Mouse (Mus musculus) lung, embryonic 15.5 days (tissue): ENCODE results near the gene Add2. TPM values are rescaled to one million over a fixed set of nuclear protein-coding genes. Genes with fewer than 3 reads are reported as not detected.

Experiments
- ATAC-seq: fragments of 200-750 bp; cut with Nextera tagmentation; 2 replicates; pipeline ENCODE4 v1.8.0; 2017; ENCODE audit warnings: moderate number of reproducible peaks, borderline replicate concordance; ENCODE audit not compliant: low FRiP score, low TSS enrichment; ENCODE audit errors: extremely low read depth
- H3K27ac ChIP-seq: fragments of 300-500 bp; sonication (generic); 2 replicates; pipeline ENCODE4 v1.5.1; 2015; ENCODE audit warnings: moderate library complexity, mild to moderate bottlenecking, inconsistent platforms
- H3K27me3 ChIP-seq: fragments of 300-500 bp; sonication (generic); 2 replicates; pipeline ENCODE4 v1.6.1; 2015; ENCODE audit warnings: inconsistent platforms
- H3K36me3 ChIP-seq: fragments of 300-500 bp; sonication (generic); 2 replicates; pipeline ENCODE4 v1.6.1; 2015; ENCODE audit warnings: inconsistent platforms
- H3K4me1 ChIP-seq: fragments of 300-500 bp; sonication (generic); 2 replicates; pipeline ENCODE4 v1.6.1; 2015; ENCODE audit warnings: inconsistent platforms
- H3K4me2 ChIP-seq: fragments of 300-500 bp; sonication (generic); 2 replicates; pipeline ENCODE4 v1.6.1; 2015; ENCODE audit warnings: inconsistent platforms, mild to moderate bottlenecking, moderate library complexity
- H3K4me3 ChIP-seq: fragments of 300-500 bp; sonication (generic); 2 replicates; pipeline ENCODE4 v1.5.1; 2015; ENCODE audit warnings: mild to moderate bottlenecking, inconsistent platforms
- H3K9ac ChIP-seq: fragments of 300-500 bp; sonication (generic); 2 replicates; pipeline ENCODE4 v1.6.1; 2015; ENCODE audit warnings: inconsistent platforms
- H3K9me3 ChIP-seq: fragments of 300-500 bp; sonication (generic); 2 replicates; pipeline ENCODE4 v1.6.1; 2016; ENCODE audit warnings: inconsistent platforms
- WGBS: fragments of 180-500 bp; shearing (Covaris S2); methylation state at CpG from one replicate; pipeline ENCODE4 v1.1.7; 2015; 5-methylcytosine and 5-hydroxymethylcytosine counted together
- polyA plus RNA-seq: library from polyadenylated mRNA; unstranded; fragments of >200 nt; fragmentation: Nextera tagmentation; extraction: Ambion mirVana; gene quantifications from 2 replicates; pipeline ENCODE4 v1.2.1, GENCODE M21; 2015

Add2 gene
- polyA plus RNA-seq, 1 experiment from 2014 or later: 3.5 TPM

- peaks cover 11% of the 10 kb centered on the region for H3K4me1 ChIP-seq
- 0 out of 2 replicates have a peak overlapping the region, but pooled peaks have one; percentile 29 for H3K27ac ChIP-seq
- H3K4me3 ChIP-seq: no peak overlapping the region
- WGBS: 26% methylated on average over 4 of the region's 4 CpGs
- H3K27me3 ChIP-seq: no peaks in the 10 kb centered on the region
- H3K9me3 ChIP-seq: no peaks in the 10 kb centered on the region
- no peak for ATAC-seq
- H3K36me3 ChIP-seq: no peaks in the 10 kb centered on the region
- no peak overlapping the region for H3K4me2 ChIP-seq
- H3K9ac ChIP-seq: no peak overlapping the region
Observed at GRCm38 (mm10) chr6:86019415-86020237, 8.9 kb upstream of the Add2 start.

- no peak overlapping the region for H3K27ac ChIP-seq
- H3K4me3 ChIP-seq: no peak overlapping the region
- no peak overlapping the region for H3K9ac ChIP-seq
- H3K27me3 ChIP-seq: no peaks in the 10 kb centered on the region
- no peak for ATAC-seq
- 34% methylated on average over 3 of the region's 3 CpGs for WGBS
- H3K4me2 ChIP-seq: no peak overlapping the region
- peaks cover 11% of the 10 kb centered on the region for H3K4me1 ChIP-seq
- no peaks in the 10 kb centered on the region for H3K9me3 ChIP-seq
- no peaks in the 10 kb centered on the region for H3K36me3 ChIP-seq
Observed at GRCm38 (mm10) chr6:86020948-86021347, 7.5 kb upstream of the Add2 start.

DNA sequence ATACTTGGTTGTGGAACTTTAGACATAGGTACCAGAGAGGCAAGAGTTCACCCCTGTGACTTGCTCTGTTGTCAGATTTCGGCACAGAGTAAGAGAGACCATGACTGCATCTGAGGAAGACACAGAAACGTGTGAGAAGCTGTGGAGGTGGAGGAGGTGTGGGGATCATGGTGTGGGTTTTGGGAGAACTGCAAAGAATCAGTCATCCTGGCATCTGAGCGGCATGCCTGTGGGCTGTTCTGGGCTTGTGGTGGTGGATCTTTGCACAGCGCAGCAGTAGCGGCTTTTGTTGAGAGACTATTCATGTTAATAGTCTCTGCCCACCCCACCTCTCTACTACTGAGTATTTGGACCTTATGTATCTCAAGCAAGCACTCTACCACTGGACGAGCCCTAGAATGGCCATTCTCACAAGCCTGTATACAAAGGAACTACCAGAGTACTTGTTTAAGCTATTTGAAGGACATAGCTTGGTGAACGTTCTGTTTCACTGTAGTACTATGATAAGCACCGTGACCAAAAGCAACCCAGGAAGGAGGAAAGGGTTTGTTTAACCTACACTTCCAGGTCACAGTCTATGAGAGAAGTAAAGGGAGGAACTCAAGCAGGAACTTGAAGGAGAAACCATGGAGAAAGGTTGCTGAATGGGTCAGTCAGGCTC lies 1.7 kb upstream of the Add2 start:
- ATAC-seq: no peak
- no peak overlapping the region for H3K4me3 ChIP-seq
- no peaks in the 10 kb centered on the region for H3K9me3 ChIP-seq
- H3K27me3 ChIP-seq: peaks cover 28% of the 10 kb centered on the region
- 66% methylated on average over 8 of the region's 8 CpGs for WGBS
- no peaks in the 10 kb centered on the region for H3K36me3 ChIP-seq
- H3K4me2 ChIP-seq: no peak overlapping the region
- H3K9ac ChIP-seq: no peak overlapping the region
- H3K27ac ChIP-seq: no peak overlapping the region
- peaks cover 5% of the 10 kb centered on the region for H3K4me1 ChIP-seq

GRCm38 (mm10) chr6:86028150-86028549 lies 331 bp upstream of the Add2 start:
- ATAC-seq: no peak
- no peak overlapping the region for H3K27ac ChIP-seq
- H3K27me3 ChIP-seq: peaks cover 28% of the 10 kb centered on the region
- H3K4me1 ChIP-seq: peaks cover 5% of the 10 kb centered on the region
- H3K4me3 ChIP-seq: peak overlapping the region; percentile 43; the same call in 1 of the 2 replicates
- H3K36me3 ChIP-seq: no peaks in the 10 kb centered on the region
- no peaks in the 10 kb centered on the region for H3K9me3 ChIP-seq
- 63% methylated on average over 2 of the region's 2 CpGs for WGBS
- peak overlapping the region; percentile 88 for H3K4me2 ChIP-seq
- H3K9ac ChIP-seq: no peak overlapping the region

GRCm38 (mm10) chr6:86029323-86029713 lies 837 bp downstream of the Add2 start:
- H3K4me3 ChIP-seq: peak overlapping the region; percentile 43
- H3K4me2 ChIP-seq: peak overlapping the region; percentile 88
- no peaks in the 10 kb centered on the region for H3K36me3 ChIP-seq
- peaks cover 28% of the 10 kb centered on the region for H3K27me3 ChIP-seq
- H3K4me1 ChIP-seq: peaks cover 5% of the 10 kb centered on the region
- H3K9ac ChIP-seq: 0 out of 2 replicates have a peak overlapping the region, but pooled peaks have one; percentile 29
- ATAC-seq: no peak
- 17% methylated on average over 6 of the region's 6 CpGs for WGBS
- no peak overlapping the region for H3K27ac ChIP-seq
- no peaks in the 10 kb centered on the region for H3K9me3 ChIP-seq

- Histone ChIP-seq H3K9me3 (no peaks in the 10 kb centered on the region), H3K4me1 (peaks cover 5% of the 10 kb centered on the region), H3K4me3 (no peak overlapping the region), H3K27me3 (peaks cover 28% of the 10 kb centered on the region), H3K4me2 (no peak overlapping the region), H3K9ac (no peak overlapping the region), H3K36me3 (no peaks in the 10 kb centered on the region), H3K27ac (no peak overlapping the region)
- no peak for ATAC-seq
- WGBS: 64% methylated on average over 2 of the region's 2 CpGs
Observed at GRCm38 (mm10) chr6:86031527-86031926, 3.0 kb downstream of the Add2 start.

DNA sequence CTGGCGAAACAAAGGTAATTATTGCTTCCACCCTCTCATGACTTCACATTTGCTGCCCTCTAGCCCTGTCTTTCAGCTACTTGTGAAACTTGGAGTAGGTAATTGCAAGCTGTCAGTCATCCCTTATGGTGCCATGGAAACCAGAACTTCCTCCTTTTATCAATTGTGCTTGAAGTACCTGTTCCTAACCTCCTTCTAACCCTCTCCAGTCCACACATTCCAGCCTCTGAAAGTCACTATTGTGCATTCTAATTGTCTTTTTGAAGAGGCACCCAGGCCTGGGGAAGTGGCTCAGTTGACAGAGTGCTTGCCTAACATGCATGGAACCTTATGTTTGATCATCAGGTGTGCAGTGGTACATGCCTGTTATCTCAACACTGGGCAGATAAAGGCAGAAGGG lies 5.2 kb downstream of the Add2 start:
- H3K9ac ChIP-seq: no peak overlapping the region
- peaks cover 16% of the 10 kb centered on the region for H3K27me3 ChIP-seq
- H3K4me3 ChIP-seq: no peak overlapping the region
- H3K9me3 ChIP-seq: no peaks in the 10 kb centered on the region
- peaks cover 5% of the 10 kb centered on the region for H3K4me1 ChIP-seq
- 0 out of 2 replicates have a peak, but pooled peaks have one; percentile 19 for ATAC-seq
- H3K4me2 ChIP-seq: no peak overlapping the region
- no peaks in the 10 kb centered on the region for H3K36me3 ChIP-seq
- WGBS: 68% methylated on average over 1 of the region's 1 CpGs
- no peak overlapping the region for H3K27ac ChIP-seq

DNA sequence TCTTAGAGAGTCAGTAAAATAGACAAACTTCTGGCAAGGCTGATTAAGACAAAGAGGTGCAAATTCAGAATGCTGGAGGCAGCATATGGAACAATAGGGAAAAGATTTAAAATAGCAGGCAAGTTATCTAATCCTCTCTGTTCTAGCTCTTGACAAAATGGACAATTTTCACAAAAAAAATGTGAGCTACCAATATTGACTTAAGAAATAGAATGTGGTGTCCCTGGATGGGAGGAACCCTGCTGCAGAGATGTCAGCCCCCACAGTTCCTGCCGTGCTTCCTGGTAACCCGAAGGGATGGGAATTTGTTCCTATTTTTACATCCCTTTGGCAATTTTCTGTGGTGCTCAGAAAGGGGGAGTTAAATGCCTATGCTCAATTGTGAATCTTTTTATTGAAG lies 10.4 kb downstream of the Add2 start:
- Histone ChIP-seq H3K27ac (no peak overlapping the region), H3K4me2 (no peak overlapping the region), H3K4me1 (no peaks in the 10 kb centered on the region), H3K27me3 (no peaks in the 10 kb centered on the region), H3K36me3 (no peaks in the 10 kb centered on the region), H3K4me3 (no peak overlapping the region), H3K9me3 (no peaks in the 10 kb centered on the region), H3K9ac (no peak overlapping the region)
- WGBS: 47% methylated on average over 2 of the region's 2 CpGs
- no peak for ATAC-seq

- H3K4me1 ChIP-seq: no peaks in the 10 kb centered on the region
- H3K27ac ChIP-seq: no peak overlapping the region
- H3K36me3 ChIP-seq: no peaks in the 10 kb centered on the region
- WGBS: 48% methylated on average over 1 of the region's 1 CpGs
- no peak overlapping the region for H3K4me2 ChIP-seq
- no peak overlapping the region for H3K9ac ChIP-seq
- H3K9me3 ChIP-seq: no peaks in the 10 kb centered on the region
- H3K4me3 ChIP-seq: no peak overlapping the region
- H3K27me3 ChIP-seq: no peaks in the 10 kb centered on the region
- ATAC-seq: no peak
Observed at GRCm38 (mm10) chr6:86040140-86040539, 11.7 kb downstream of the Add2 start.

DNA sequence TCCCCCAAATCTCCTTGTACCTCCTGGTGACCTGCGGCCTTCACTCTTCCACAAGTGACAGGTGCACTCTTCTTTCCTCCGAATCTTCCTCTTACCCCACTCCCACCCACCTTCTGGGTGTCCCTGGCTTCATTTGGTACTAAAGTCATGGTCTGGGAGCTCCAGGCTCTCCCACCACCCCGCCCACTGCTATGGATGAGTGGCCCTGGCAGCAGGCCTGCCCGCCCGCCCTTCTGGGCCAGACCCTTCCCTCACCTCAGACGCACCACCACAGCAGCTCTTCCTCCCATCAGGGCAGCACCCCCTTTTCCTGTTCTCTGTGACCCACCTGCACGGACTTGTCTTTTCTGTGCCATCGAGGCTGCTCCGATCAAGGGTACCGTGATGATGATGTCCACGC lies 19.0 kb downstream of the Add2 start:
- Histone ChIP-seq H3K27me3 (no peaks in the 10 kb centered on the region), H3K4me1 (peaks cover 12% of the 10 kb centered on the region), H3K27ac (no peak overlapping the region), H3K4me3 (no peak overlapping the region), H3K4me2 (no peak overlapping the region), H3K9ac (no peak overlapping the region), H3K9me3 (no peaks in the 10 kb centered on the region), H3K36me3 (no peaks in the 10 kb centered on the region)
- WGBS: 89% methylated on average over 11 of the region's 11 CpGs
- ATAC-seq: no peak

- no peak overlapping the region for H3K4me3 ChIP-seq
- H3K9ac ChIP-seq: no peak overlapping the region
- 69% methylated on average over 5 of the region's 5 CpGs for WGBS
- no peak for ATAC-seq
- H3K27me3 ChIP-seq: no peaks in the 10 kb centered on the region
- H3K4me1 ChIP-seq: peaks cover 12% of the 10 kb centered on the region
- no peak overlapping the region for H3K27ac ChIP-seq
- no peak overlapping the region for H3K4me2 ChIP-seq
- no peaks in the 10 kb centered on the region for H3K36me3 ChIP-seq
- no peaks in the 10 kb centered on the region for H3K9me3 ChIP-seq
Observed at GRCm38 (mm10) chr6:86048509-86048908, 20.0 kb downstream of the Add2 start.

GRCm38 (mm10) chr6:86050586-86051268 lies 22.2 kb downstream of the Add2 start:
- Histone ChIP-seq H3K9ac (no peak overlapping the region), H3K4me3 (no peak overlapping the region), H3K9me3 (no peaks in the 10 kb centered on the region), H3K36me3 (no peaks in the 10 kb centered on the region), H3K4me1 (peaks cover 12% of the 10 kb centered on the region), H3K27ac (0 out of 2 replicates have a peak overlapping the region, but pooled peaks have one; percentile 9), H3K4me2 (no peak overlapping the region), H3K27me3 (no peaks in the 10 kb centered on the region)
- no peak for ATAC-seq
- 29% methylated on average over 6 of the region's 6 CpGs for WGBS
